Mouse (Mus musculus): ENCODE data around the gene Tbc1d2b.

The Tbc1d2b gene

GRCm38 (mm10) chr9:90242855-90243254, 27.7 kb downstream of the Tbc1d2b start:
- no peak for DNase-seq (ENCODE audit: low read depth)

GRCm38 (mm10) chr9:90242291-90242690, 28.3 kb downstream of the Tbc1d2b start:
- no peak for DNase-seq (ENCODE audit: low read depth)

DNA sequence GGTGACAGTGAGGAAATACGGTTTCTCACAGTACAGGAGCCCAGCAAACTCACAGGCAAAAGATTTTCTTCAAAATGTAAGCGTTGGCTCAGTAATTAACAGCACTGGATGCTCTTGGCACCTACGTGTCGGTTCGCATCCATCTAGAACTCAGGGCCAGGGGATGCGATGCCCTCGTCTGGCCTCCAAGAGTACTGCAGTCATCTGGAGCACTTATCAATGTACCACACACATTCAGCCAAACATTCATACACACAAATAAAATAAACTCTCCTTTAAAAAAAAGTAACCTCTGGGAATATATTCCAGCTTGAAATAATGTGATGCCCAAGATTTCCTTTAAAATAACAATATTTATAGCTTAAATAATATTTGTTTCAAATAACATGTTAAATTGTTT, 29.0 kb downstream of the Tbc1d2b start:
- no peak for DNase-seq (ENCODE audit: low read depth)

- no peak for DNase-seq (ENCODE audit: low read depth)
Observed at GRCm38 (mm10) chr9:90241041-90241440, 29.6 kb downstream of the Tbc1d2b start.

- no peak for DNase-seq (ENCODE audit: low read depth)
Observed at GRCm38 (mm10) chr9:90240560-90240959, 30.0 kb downstream of the Tbc1d2b start.

- DNase-seq (ENCODE audit: low read depth) = no peak
Observed at GRCm38 (mm10) chr9:90237232-90238062, 33.2 kb downstream of the Tbc1d2b start.

- no peak for DNase-seq (ENCODE audit: low read depth)
Observed at GRCm38 (mm10) chr9:90236817-90237216, 33.8 kb downstream of the Tbc1d2b start.

- DNase-seq (ENCODE audit: low read depth) = no peak
Observed at GRCm38 (mm10) chr9:90235258-90235882, 35.2 kb downstream of the Tbc1d2b start.

GRCm38 (mm10) chr9:90234786-90235185, 35.8 kb downstream of the Tbc1d2b start:
- no peak for DNase-seq (ENCODE audit: low read depth)

- DNase-seq (ENCODE audit: low read depth) = no peak
Observed at GRCm38 (mm10) chr9:90233906-90234419, 36.6 kb downstream of the Tbc1d2b start.

GRCm38 (mm10) chr9:90232781-90233690, 37.6 kb downstream of the Tbc1d2b start:
- no peak for DNase-seq (ENCODE audit: low read depth)

- DNase-seq (ENCODE audit: low read depth) = no peak
Observed at GRCm38 (mm10) chr9:90227171-90227570, 43.4 kb downstream of the Tbc1d2b start.

DNA sequence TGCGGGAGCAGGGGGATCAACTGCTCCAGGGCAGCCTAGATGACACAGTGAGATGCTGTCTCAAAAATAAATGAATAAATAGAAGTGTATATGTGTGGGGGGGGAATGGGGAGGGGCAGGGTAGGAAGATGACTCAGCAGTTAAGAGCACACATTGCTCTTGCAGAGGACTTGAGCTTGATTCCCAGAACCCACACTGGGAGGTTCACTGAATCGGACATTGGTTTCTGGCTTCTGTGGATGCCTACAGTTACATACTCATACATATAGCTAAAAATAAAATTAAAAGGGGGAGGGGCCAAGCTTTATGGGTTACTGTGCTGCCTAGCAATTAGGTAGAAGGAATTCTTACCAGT, 43.9 kb downstream of the Tbc1d2b start:
- DNase-seq (ENCODE audit: low read depth) = no peak

DNA sequence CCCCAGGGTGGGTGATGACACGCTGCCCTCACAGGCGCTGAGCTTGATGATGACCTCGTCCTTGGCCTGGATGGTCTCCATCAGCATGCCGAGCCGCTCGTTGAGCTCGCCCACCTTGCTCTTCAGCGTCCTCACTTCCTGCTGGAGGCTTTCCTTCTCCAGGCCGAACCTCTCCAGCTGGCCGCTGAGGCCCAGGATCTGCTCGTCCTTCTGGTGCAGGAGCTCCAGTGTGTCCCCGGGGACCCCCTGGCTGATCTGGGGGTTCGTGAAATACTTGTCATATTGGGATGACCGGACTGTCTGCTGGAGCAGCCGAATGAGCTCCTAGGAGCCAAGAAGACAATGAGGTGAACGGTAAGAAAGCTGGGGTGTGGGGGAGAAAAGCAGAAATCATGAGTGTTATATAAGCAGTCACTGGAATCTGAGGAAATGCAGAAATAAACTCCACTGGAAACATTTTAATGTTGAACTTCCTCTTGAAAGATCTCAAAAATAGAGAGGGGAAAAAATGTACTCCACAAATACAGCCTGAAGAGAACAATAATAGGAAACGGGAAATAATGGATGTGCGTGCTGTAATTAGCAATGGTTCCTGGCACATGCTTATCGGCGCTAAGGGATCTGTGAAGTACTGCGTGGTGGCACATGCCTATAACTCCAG, 44.4 kb downstream of the Tbc1d2b start:
- DNase-seq (ENCODE audit: low read depth) = no peak

DNA sequence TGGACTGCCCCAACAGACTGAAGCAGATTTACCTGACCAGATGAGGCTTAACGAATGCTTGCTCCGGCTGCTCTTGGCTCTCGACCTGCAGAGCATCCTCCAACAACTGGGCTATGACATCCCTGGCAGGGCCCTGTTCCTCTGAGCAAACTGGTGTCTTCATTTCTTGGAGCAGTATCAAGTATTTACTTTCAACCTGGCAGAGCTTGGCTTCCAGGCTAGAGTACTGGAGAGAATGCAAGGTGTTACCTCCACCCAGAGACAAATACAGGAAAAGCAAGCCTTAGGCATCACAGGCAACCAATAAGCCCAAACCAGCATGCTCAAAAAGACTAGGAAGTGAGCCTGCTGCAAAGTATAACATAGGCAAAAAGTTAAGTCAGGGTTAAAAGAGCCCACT, 48.3 kb downstream of the Tbc1d2b start:
- DNase-seq (ENCODE audit: low read depth) = no peak

DNA sequence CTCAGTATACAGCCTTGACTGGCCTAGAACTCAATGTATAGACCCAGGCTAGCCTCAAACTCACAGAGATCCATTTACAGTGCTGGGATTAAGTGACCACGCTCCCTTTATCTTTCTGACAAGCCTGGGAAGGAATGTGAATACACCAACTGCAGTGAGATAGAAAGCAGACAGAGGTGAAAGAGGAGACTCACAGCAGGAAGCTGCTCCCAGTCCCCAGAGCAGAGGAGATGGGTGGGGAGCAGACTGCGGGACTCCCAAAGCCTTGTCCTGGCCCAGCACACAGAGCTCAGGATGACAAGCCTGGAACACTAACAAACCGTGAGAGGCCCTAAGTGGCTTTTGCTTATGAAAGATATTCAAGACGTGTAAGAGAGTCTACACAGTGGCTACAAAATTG, 53.1 kb downstream of the Tbc1d2b start:
- DNase-seq (ENCODE audit: low read depth) = no peak

DNA sequence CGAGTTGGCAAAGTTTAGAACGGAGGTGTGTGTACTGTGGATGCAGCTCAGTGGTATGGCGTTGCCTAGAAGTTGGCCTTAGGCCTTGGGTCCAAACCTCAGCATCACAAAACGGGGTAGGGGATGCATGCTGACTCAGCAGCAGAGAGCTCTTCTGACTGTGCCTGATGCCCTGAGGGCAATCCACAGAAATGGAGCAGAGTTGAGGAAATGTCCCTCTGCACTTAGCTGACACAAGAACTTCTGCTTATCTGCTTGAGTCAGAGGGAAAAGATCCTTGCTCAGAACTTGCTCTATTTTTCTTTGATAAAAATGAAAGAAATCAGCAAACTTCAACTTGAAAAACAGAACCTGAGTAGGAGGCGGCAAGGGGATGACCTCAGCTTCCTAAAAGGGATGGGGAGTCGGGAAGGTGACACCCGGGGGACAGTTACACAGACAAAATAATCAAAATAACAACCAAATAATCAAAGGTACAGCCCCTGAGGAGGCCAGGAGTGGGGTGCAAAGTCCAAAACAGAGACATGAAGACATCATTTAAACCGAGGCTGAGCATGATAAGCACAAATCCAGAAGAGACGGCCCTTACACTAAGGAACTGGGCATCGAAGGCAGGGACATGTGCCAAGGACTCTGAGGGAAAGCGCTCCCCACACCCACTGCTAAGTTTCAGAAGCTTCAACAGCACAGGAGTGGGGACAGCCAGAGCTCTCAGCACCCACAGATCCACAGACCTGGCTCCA, 54.2 kb downstream of the Tbc1d2b start:
- no peak for DNase-seq (ENCODE audit: low read depth)

GRCm38 (mm10) chr9:90213127-90213526, 57.5 kb downstream of the Tbc1d2b start:
- DNase-seq (ENCODE audit: low read depth) = no peak

DNA sequence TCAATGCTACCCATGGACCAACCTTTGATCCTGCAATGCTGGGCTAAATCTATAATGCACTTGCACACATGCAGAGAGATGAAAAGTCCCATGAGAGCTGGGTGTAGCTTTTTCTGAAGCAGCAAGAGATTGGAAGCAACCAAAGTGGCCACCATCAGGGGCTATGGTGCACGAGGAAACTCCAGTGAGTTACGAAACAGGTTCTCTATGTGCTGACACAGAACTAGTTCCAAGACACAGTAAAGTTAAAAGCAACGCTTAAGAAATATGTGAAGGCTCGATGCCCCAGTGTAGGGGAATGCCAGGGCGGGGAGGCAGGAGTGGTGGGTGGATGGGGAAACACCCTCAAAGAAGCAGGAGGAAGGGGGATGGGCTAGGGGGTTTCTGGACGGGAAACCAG, 61.9 kb downstream of the Tbc1d2b start:
- no peak for DNase-seq (ENCODE audit: low read depth)

GRCm38 (mm10) chr9:90207808-90208207, 62.8 kb downstream of the Tbc1d2b start:
- no peak for DNase-seq (ENCODE audit: low read depth)

DNA sequence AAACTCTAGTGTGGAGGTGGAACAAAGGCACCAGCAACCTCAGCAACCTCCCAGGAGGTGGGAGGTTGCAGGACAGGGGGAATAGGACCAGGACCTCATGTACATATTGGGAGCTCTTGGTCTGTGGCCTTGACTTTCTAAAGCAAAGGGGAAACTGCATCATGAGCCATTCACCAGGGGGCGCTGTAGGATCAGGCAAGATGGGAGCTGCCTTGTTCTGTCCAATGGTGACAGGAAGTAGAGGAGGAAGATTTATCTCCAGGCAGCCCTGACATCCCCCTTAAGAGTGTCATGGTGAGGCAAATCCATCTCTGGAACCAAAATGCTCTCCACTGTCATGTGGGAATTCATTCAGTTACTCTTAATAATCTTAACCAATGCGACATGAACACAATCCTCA, 64.1 kb downstream of the Tbc1d2b start:
- DNase-seq (ENCODE audit: low read depth) = no peak
